Mouse (Mus musculus) MEL (cell line): ENCODE data around the gene Tprkb. TPM values are rescaled to one million over a fixed set of nuclear protein-coding genes. Genes with fewer than 3 reads are reported as not detected.

Source experiments
- DNase-seq: peaks from one replicate; pipeline ENCODE4 v3.0.0; 2011; ENCODE audit warnings: low read depth, low spot score
- H3K27ac ChIP-seq: 2 replicates; pipeline ENCODE4 v1.5.1; 2012; ENCODE audit warnings: low read depth, mild to moderate bottlenecking, control low read depth, low read length, moderate library complexity; ENCODE audit not compliant: control insufficient read depth
- H3K27me3 ChIP-seq, 2 experiments: fragments of 150-350 bp in 1 of 2; sonication (generic) in 1 of 2; 2 replicates each; pipeline ENCODE4 v1.6.1; 2012; ENCODE audit warnings: low read length in 2 of 2, mild to moderate bottlenecking in 2 of 2, improper control_type of control experiment in 1 of 2, moderate library complexity in 1 of 2; ENCODE audit not compliant: insufficient read depth in 2 of 2, control insufficient read depth in 1 of 2
- H3K36me3 ChIP-seq, 2 experiments: 2 replicates each; pipeline ENCODE4 v1.6.1; 2012 to 2014; ENCODE audit warnings: low read length in 2 of 2, improper control_type of control experiment in 1 of 2, inconsistent platforms in 1 of 2, mild to moderate bottlenecking in 1 of 2; ENCODE audit not compliant: insufficient read depth in 2 of 2, control insufficient read depth in 1 of 2
- H3K4me1 ChIP-seq, 2 experiments: fragments of 150-350 bp in 1 of 2; sonication (generic) in 1 of 2; 2 replicates each; pipeline ENCODE4 v1.6.1; 2012; ENCODE audit warnings: low read length in 2 of 2, improper control_type of control experiment in 1 of 2, mild to moderate bottlenecking in 1 of 2; ENCODE audit not compliant: insufficient read depth in 2 of 2, control insufficient read depth in 1 of 2
- H3K4me3 ChIP-seq, 2 experiments: fragments of 150-350 bp in 1 of 2; sonication (generic) in 1 of 2; 2 replicates each; pipeline ENCODE4 v1.5.1; 2012; ENCODE audit warnings: low read depth in 2 of 2, low read length in 2 of 2, mild to moderate bottlenecking in 2 of 2, moderate library complexity in 2 of 2, control low read depth in 1 of 2, improper control_type of control experiment in 1 of 2; ENCODE audit not compliant: control insufficient read depth in 1 of 2, insufficient read depth in 1 of 2
- H3K79me2 ChIP-seq: 2 replicates; pipeline ENCODE4 v1.6.1; 2012; ENCODE audit warnings: mild to moderate bottlenecking, low read length, moderate library complexity; ENCODE audit not compliant: control insufficient read depth, poor library complexity, insufficient read depth
- H3K9ac ChIP-seq: 2 replicates; pipeline ENCODE4 v1.6.1; 2012; ENCODE audit warnings: low read depth, mild to moderate bottlenecking, control low read depth, low read length, moderate library complexity; ENCODE audit not compliant: control insufficient read depth, poor library complexity, severe bottlenecking
- H3K9me3 ChIP-seq: fragments of 150-350 bp; sonication (generic); replicated peaks from 2 replicates; pipeline ENCODE4 v1.6.1; 2012; ENCODE audit warnings: mild to moderate bottlenecking, low read length, improper control_type of control experiment, moderate library complexity; ENCODE audit not compliant: insufficient read depth
- BHLHE40 ChIP-seq: IDR thresholded peaks from 2 replicates; pipeline ENCODE4 v1.6.1; 2012; ENCODE audit warnings: low read depth, mild to moderate bottlenecking, inconsistent platforms, low read length, improper control_type of control experiment, borderline replicate concordance
- CHD2 ChIP-seq: IDR thresholded peaks from 2 replicates; pipeline ENCODE4 v1.6.1; 2011; ENCODE audit warnings: low read length, improper control_type of control experiment
- CTCF ChIP-seq, 3 experiments: IDR thresholded peaks in 2 of 3; conservative IDR thresholded peaks in 1 of 3; 2 replicates each; pipeline ENCODE4 v1.5.1; 2011 to 2012; ENCODE audit warnings: low read length in 3 of 3, low read depth in 2 of 3, mild to moderate bottlenecking in 2 of 3, improper control_type of control experiment in 1 of 3, inconsistent platforms in 1 of 3, mixed read lengths in 1 of 3, moderate library complexity in 1 of 3; ENCODE audit not compliant: control insufficient read depth in 1 of 3, insufficient read depth in 1 of 3, poor library complexity in 1 of 3, severe bottlenecking in 1 of 3
- EP300 ChIP-seq, 2 experiments: IDR thresholded peaks; 2 replicates each; pipeline ENCODE4 v1.6.1; 2011; ENCODE audit warnings: improper control_type of control experiment in 2 of 2, low read length in 2 of 2, low read depth in 1 of 2, mild to moderate bottlenecking in 1 of 2
- GABPA ChIP-seq: IDR thresholded peaks from 2 replicates; pipeline ENCODE4 v1.6.1; 2012; ENCODE audit warnings: low read depth, mild to moderate bottlenecking, inconsistent platforms, low read length, improper control_type of control experiment, moderate library complexity
- GATA1 ChIP-seq: IDR thresholded peaks from 2 replicates; pipeline ENCODE4 v1.6.1; 2011; ENCODE audit warnings: low read depth, low read length, improper control_type of control experiment
- JUND ChIP-seq: IDR thresholded peaks from 2 replicates; pipeline ENCODE4 v1.6.1; 2011; ENCODE audit warnings: low read depth, mild to moderate bottlenecking, improper control_type of control experiment, low read length
- MAX ChIP-seq: IDR thresholded peaks from 2 replicates; pipeline ENCODE4 v1.6.1; 2011; ENCODE audit warnings: low read length, improper control_type of control experiment
- MEF2A ChIP-seq: IDR thresholded peaks from 2 replicates; pipeline ENCODE4 v1.6.1; 2014; ENCODE audit warnings: low read depth, mild to moderate bottlenecking, inconsistent platforms, low read length, improper control_type of control experiment; ENCODE audit not compliant: poor library complexity, insufficient replicate concordance, severe bottlenecking; ENCODE audit errors: extremely low read depth
- MXI1 ChIP-seq: IDR thresholded peaks from 2 replicates; pipeline ENCODE4 v1.6.1; 2011; ENCODE audit warnings: mild to moderate bottlenecking, low read depth, low read length, improper control_type of control experiment
- NELFE ChIP-seq: IDR thresholded peaks from 2 replicates; pipeline ENCODE4 v1.6.1; 2011; ENCODE audit warnings: low read depth, low read length, improper control_type of control experiment
- POLR2A ChIP-seq, 2 experiments: IDR thresholded peaks; 2 replicates each; pipeline ENCODE4 v1.6.1; 2011 to 2012; ENCODE audit warnings: low read length in 2 of 2, mild to moderate bottlenecking in 2 of 2, control low read depth in 1 of 2, improper control_type of control experiment in 1 of 2, low read depth in 1 of 2, moderate library complexity in 1 of 2; ENCODE audit not compliant: control insufficient read depth in 1 of 2, insufficient read depth in 1 of 2, poor library complexity in 1 of 2
- RAD21 ChIP-seq: IDR thresholded peaks from 2 replicates; pipeline ENCODE4 v1.6.1; 2011; ENCODE audit warnings: mild to moderate bottlenecking, low read depth, low read length, improper control_type of control experiment
- TCF12 ChIP-seq: IDR thresholded peaks from 2 replicates; pipeline ENCODE4 v1.6.1; 2014; ENCODE audit warnings: low read depth, mild to moderate bottlenecking, inconsistent platforms, low read length, improper control_type of control experiment, moderate library complexity
- UBTF ChIP-seq: IDR thresholded peaks from 2 replicates; pipeline ENCODE4 v1.6.1; 2012; ENCODE audit warnings: low read depth, mild to moderate bottlenecking, inconsistent platforms, low read length, improper control_type of control experiment, moderate library complexity, borderline replicate concordance; ENCODE audit not compliant: insufficient read depth
- USF1 ChIP-seq: IDR thresholded peaks from 2 replicates; pipeline ENCODE4 v1.6.1; 2014; ENCODE audit warnings: low read depth, mild to moderate bottlenecking, inconsistent platforms, low read length, improper control_type of control experiment, moderate library complexity
- ZKSCAN1 ChIP-seq: IDR thresholded peaks from 2 replicates; pipeline ENCODE4 v1.6.1; 2012; ENCODE audit warnings: low read depth, mild to moderate bottlenecking, inconsistent platforms, low read length, improper control_type of control experiment, moderate library complexity
- ZMIZ1 ChIP-seq: IDR thresholded peaks from 2 replicates; pipeline ENCODE4 v1.6.1; 2012; ENCODE audit warnings: low read depth, mild to moderate bottlenecking, inconsistent platforms, low read length, improper control_type of control experiment, moderate library complexity
- polyA plus RNA-seq, 2 experiments: library from polyadenylated mRNA; stranded (reverse) in 1 of 2; unstranded in 1 of 2; fragments of >175 nt in 1 of 2; fragments of >200 nt in 1 of 2; gene quantifications; 2 replicates each; pipeline versions ENCODE4 v1.2.1 to v1.2.4; 2012; ENCODE audit warnings: low replicate concordance in 2 of 2, low read depth in 1 of 2; ENCODE audit not compliant: insufficient read length in 2 of 2, insufficient read depth in 1 of 2, missing spikeins in 1 of 2
- total RNA-seq: library from RNA; depleted of rRNA; stranded (reverse); fragments of 300-350 nt; gene quantifications from 2 replicates; pipeline ENCODE4 v1.2.3, GENCODE M21; 2012

The Tprkb gene
- total and polyA plus RNA-seq, 3 experiments, result 66.5 to 87.6 (median 85.1) TPM

DNA sequence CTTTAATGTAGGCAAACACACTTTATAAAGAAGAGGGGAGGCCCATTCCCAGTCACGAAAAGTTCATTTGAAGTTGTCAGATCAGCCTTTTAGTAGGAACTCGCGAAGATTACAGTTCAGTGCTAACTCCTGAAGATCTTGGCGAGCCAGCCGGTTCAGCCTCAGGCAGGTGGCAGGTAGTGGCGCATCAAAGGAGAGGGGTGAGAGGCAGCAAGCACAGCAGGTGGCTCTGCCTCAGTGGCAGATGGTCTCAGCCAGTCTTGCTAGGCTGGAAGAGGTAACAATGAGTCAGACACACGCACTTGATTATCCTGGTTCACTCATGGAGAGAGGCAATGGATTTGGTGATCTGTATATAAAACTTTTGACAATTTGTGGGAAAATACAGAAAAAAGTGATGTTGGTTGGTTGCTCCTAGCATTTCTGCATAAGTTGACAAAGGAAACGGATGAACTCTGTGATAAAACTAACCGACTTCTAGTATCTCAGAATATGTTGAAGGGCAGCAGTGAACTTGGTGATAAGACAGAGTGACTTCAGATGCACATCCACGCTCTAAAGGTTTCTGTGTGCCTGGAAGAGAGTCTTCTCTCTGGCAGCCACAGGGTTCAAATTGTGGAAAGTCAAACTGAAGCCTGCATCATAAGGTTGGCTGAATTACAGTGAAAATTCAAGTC is 63.4 kb downstream of the Tprkb start (continued):
- peak; percentile 9; the same call in 1 of the 2 replicates for TF ChIP-seq MAX
- TF ChIP-seq BHLHE40, result no peak
- TF ChIP-seq NELFE, result no peak

- no peaks in the 10 kb centered on the region; the same call in 1 of the 2 replicates for H3K9me3 ChIP-seq
- TF ChIP-seq JUND (no peak), TCF12 (no peak), EP300 (IDR thresholded peaks at IDR 0.05; ENCODE audit: low read depth in 1 of 2, low read length in 2 of 2) (peak; percentile 25 to 55; a peak in 2 of 4 replicates), CTCF (IDR thresholded peaks at IDR 0.05 in 2 of 3, conservative IDR thresholded peaks at IDR 0.05 in 1 of 3; ENCODE audit: control insufficient read depth in 1 of 3, insufficient read depth in 1 of 3, low read depth in 2 of 3, low read length in 3 of 3, poor library complexity in 1 of 3, severe bottlenecking in 1 of 3) (no peak), USF1 (no peak), POLR2A (IDR thresholded peaks at IDR 0.05; ENCODE audit: control insufficient read depth in 1 of 2, insufficient read depth in 1 of 2, low read depth in 1 of 2, low read length in 2 of 2, poor library complexity in 1 of 2) (peak in 1 of 2 experiments; percentile 22; a peak in 1 of 4 replicates), ZKSCAN1 (no peak), GABPA (no peak), BHLHE40 (no peak), MEF2A (no peak), UBTF (no peak), GATA1 (no peak), MXI1 (peak; percentile 23; the same call in 1 of the 2 replicates), RAD21 (no peak)
- TF ChIP-seq, all 39 proteins: peak for 3
- peak; percentile 55 for DNase-seq
- H3K9ac ChIP-seq, result peak overlapping the region; percentile 35
- peak overlapping the region; percentile 96 for H3K27ac ChIP-seq
- H3K27me3 ChIP-seq, result no peaks in the 10 kb centered on the region
- 0 out of 4 replicates have a peak overlapping the region, but pooled peaks have one; percentile 1 to 5 for H3K4me3 ChIP-seq
- H3K79me2 ChIP-seq, result no peaks in the 10 kb centered on the region
- H3K36me3 ChIP-seq, result peaks cover 0 to 36% of the 10 kb centered on the region in 2 experiments; a peak in 2 of 4 replicates
- H3K4me1 ChIP-seq, result peaks cover 31 to 33% of the 10 kb centered on the region in 2 experiments
These were observed 64.1 kb downstream of the Tprkb start for GRCm38 (mm10) chr6:85975761-85976160.

- Histone ChIP-seq H3K36me3 (peaks cover 0 to 36% of the 10 kb centered on the region in 2 experiments; a peak in 2 of 4 replicates), H3K9ac (no peak overlapping the region), H3K9me3 (no peaks in the 10 kb centered on the region; the same call in 1 of the 2 replicates), H3K79me2 (no peaks in the 10 kb centered on the region), H3K27me3 (no peaks in the 10 kb centered on the region), H3K27ac (peak overlapping the region; percentile 96)
- peak; percentile 27 for DNase-seq
- no peak for TF ChIP-seq ZMIZ1
- no peak for TF ChIP-seq ZKSCAN1
- TF ChIP-seq CHD2, result no peak
- no peak for TF ChIP-seq EP300 (IDR thresholded peaks at IDR 0.05; ENCODE audit: low read depth in 1 of 2, low read length in 2 of 2)
- 0 out of 2 replicates have a peak, but pooled peaks have one; percentile 14 for TF ChIP-seq MXI1
- TF ChIP-seq, all 39 proteins: peak for 1
- Histone ChIP-seq H3K4me3 (no peak overlapping the region), H3K4me1 (peaks cover 31 to 33% of the 10 kb centered on the region in 2 experiments)
These were observed 64.6 kb downstream of the Tprkb start for GRCm38 (mm10) chr6:85976242-85976641.
